Mouse (Mus musculus) lung, adult 2 months (tissue): ENCODE measurements at regions not wholly inside any gene's neighbourhood (a gene's known extent, or its start where the extent isn't known, plus 50 kb on each side); places are given as distances from the start of the nearest gene placed in this dataset.

Source experiments
- CTCF ChIP-seq: fragments of 200-500 bp; IDR thresholded peaks from 2 replicates; pipeline ENCODE4 v1.5.1; 2011; ENCODE audit warnings: mild to moderate bottlenecking, low read length, control low read depth; ENCODE audit not compliant: insufficient read depth
- POLR2A ChIP-seq: fragments of 200-500 bp; IDR thresholded peaks from 2 replicates; pipeline ENCODE4 v1.6.1; 2011; ENCODE audit warnings: low read depth, mild to moderate bottlenecking, control low read depth, low read length, borderline replicate concordance; ENCODE audit errors: extremely low read depth

DNA sequence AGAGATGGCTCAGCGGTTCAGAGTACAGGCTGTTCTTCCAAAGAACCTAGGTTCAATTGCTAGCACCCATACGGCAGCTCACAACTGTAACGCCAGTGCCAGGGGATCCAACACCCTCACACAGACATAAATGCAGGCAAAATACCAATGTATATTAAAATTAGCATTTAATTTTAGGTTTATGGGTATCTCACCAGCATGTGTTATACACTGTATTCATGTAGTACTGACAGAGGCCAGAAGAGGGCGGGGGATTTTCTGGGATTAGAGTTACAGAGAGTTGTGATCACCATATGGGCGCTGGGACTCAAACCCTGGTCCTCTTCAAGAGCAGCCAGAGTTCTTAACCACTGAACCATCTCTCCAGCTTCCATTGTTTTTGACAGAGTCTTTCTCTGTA is 121.8 kb upstream of the Lhx1 start:
- TF ChIP-seq CTCF (no peak), POLR2A (no peak)
